Mouse (Mus musculus) C2C12 (cell line): ENCODE results near the gene Tmeff1. TPM values are rescaled to one million over a fixed set of nuclear protein-coding genes. Genes with fewer than 3 reads are reported as not detected.
A peak's percentile ranks its signal among the peaks of the same experiment; 100 is the strongest.

Source experiments
- H3K27me3 ChIP-seq: one replicate; pipeline ENCODE4 v1.6.1; 2011; ENCODE audit not compliant: control insufficient read depth, insufficient read depth, insufficient read length
- H3K36me3 ChIP-seq: one replicate; pipeline ENCODE4 v1.6.1; 2011; ENCODE audit not compliant: control insufficient read depth, insufficient read depth
- H3K4me3 ChIP-seq: one replicate; pipeline ENCODE4 v1.5.1; 2011; ENCODE audit warnings: mild to moderate bottlenecking, control low read depth; ENCODE audit not compliant: poor library complexity, insufficient read depth, severe bottlenecking
- H3K79me2 ChIP-seq: one replicate; pipeline ENCODE4 v1.6.1; 2011; ENCODE audit not compliant: control insufficient read depth, insufficient read depth
- H3K79me3 ChIP-seq: one replicate; pipeline ENCODE4 v1.6.1; 2011; ENCODE audit warnings: low read depth, control low read depth
- H3ac ChIP-seq: one replicate; pipeline ENCODE3; 2011; ENCODE audit warnings: low read depth; ENCODE audit not compliant: control insufficient read depth, insufficient read length
- CEBPB ChIP-seq: IDR thresholded peaks from one replicate; pipeline ENCODE4 v1.6.1; 2011; ENCODE audit warnings: low read depth, mild to moderate bottlenecking, control low read depth, moderate library complexity
- CTCF ChIP-seq: IDR thresholded peaks from one replicate; pipeline ENCODE4 v1.5.1; 2011; ENCODE audit not compliant: control insufficient read depth, insufficient read depth, insufficient read length
- FOSL1 ChIP-seq: IDR thresholded peaks from one replicate; pipeline ENCODE4 v1.8.0; 2011; ENCODE audit warnings: mild to moderate bottlenecking, low read length; ENCODE audit not compliant: poor library complexity, insufficient read depth, severe bottlenecking
- MAX ChIP-seq: IDR thresholded peaks from one replicate; pipeline ENCODE4 v1.6.1; 2011; ENCODE audit warnings: mild to moderate bottlenecking, control low read depth
- MYOD1 ChIP-seq: IDR thresholded peaks from one replicate; pipeline ENCODE4 v1.6.1; 2011; ENCODE audit warnings: low read depth; ENCODE audit not compliant: control insufficient read depth, insufficient read length
- MYOG ChIP-seq: IDR thresholded peaks from one replicate; pipeline ENCODE4 v1.6.1; 2011; ENCODE audit not compliant: control insufficient read depth, insufficient read length; ENCODE audit errors: extremely low read depth
- USF1 ChIP-seq: IDR thresholded peaks from one replicate; pipeline ENCODE4 v1.6.1; 2011; ENCODE audit warnings: low read depth, mild to moderate bottlenecking, control low read depth, moderate library complexity
- long read RNA-seq, 2 experiments: library from polyadenylated mRNA; unstranded; transcript quantifications; one replicate each; pipeline ENCODE4 v2.0.0; 2019 to 2020
- polyA plus RNA-seq: library from polyadenylated mRNA; unstranded; fragments of >200 nt; fragmentation: generic; extraction: Trizol; gene quantifications from one replicate; pipeline ENCODE4 v1.2.1, GENCODE M21; 2012; ENCODE audit warnings: missing spikeins

The Tmeff1 gene
- 22.7 TPM for polyA plus RNA-seq
- long read RNA-seq, experiment 1, partial matches to known transcripts, result 0 of 6 reads
- long read RNA-seq, experiment 1, other reads (novel, unspliced or antisense), result 5 of 6 reads
- long read RNA-seq, experiment 2, transcript Tmeff1-203 (10 exons, 1,426 nt), result major isoform, 5 of 14 reads
- long read RNA-seq, experiment 2, partial matches to known transcripts, result 2 of 14 reads
- long read RNA-seq, experiment 2, other reads (novel, unspliced or antisense), result 4 of 14 reads

GRCm38 (mm10) chr4:48584421-48585240, at the start of gene Tmeff1:
Gene Tmeff1, plus strand, starts transcription at chr4:48585174.
- H3ac ChIP-seq, result peak within 1 kb of the TSS; percentile 50
- H3K4me3 ChIP-seq, result peak within 1 kb of the TSS; percentile 56
- H3K27me3 ChIP-seq, result no peaks in the 10 kb centered on the region
- peaks cover 13% of the 10 kb centered on the region for H3K79me3 ChIP-seq
- no peaks in the 10 kb centered on the region for H3K36me3 ChIP-seq
- no peak for TF ChIP-seq MYOD1
- TF ChIP-seq MAX, result no peak
- no peak for TF ChIP-seq FOSL1
- no peak for TF ChIP-seq USF1
- no peak for TF ChIP-seq MYOG
- no peak for TF ChIP-seq CEBPB
- TF ChIP-seq CTCF, result no peak
- peaks cover 28% of the 10 kb centered on the region for H3K79me2 ChIP-seq

DNA sequence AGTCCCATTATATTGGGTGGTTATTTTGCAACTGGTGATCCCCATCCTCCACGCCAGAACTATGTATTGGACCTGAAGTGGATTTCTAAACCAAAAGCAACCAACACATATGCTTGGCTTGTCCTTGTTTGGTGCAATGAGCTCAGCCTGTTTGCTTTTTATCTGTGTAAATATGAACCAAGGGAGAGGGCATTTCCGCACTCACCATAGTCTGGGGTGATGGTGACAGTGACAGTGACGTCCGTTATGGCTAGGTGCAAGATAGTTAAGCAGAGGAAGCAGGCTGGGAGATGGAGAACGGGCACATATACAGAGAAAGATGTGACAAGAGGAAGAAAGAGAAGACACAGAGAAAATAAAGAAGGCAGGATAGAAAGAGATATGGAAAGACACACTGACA, 48.7 kb upstream of the Tmeff1 start:
- H3ac ChIP-seq, result no peak overlapping the region
- TF ChIP-seq MAX, result no peak
- TF ChIP-seq USF1, result no peak
- no peak for TF ChIP-seq CTCF
- no peak for TF ChIP-seq MYOD1
- TF ChIP-seq FOSL1, result no peak
- no peak for TF ChIP-seq MYOG
- no peak for TF ChIP-seq CEBPB
- peaks cover 16% of the 10 kb centered on the region for H3K79me2 ChIP-seq
- H3K4me3 ChIP-seq, result no peak overlapping the region
- H3K79me3 ChIP-seq, result peaks cover 7% of the 10 kb centered on the region
- no peaks in the 10 kb centered on the region for H3K36me3 ChIP-seq
- H3K27me3 ChIP-seq, result no peaks in the 10 kb centered on the region

DNA sequence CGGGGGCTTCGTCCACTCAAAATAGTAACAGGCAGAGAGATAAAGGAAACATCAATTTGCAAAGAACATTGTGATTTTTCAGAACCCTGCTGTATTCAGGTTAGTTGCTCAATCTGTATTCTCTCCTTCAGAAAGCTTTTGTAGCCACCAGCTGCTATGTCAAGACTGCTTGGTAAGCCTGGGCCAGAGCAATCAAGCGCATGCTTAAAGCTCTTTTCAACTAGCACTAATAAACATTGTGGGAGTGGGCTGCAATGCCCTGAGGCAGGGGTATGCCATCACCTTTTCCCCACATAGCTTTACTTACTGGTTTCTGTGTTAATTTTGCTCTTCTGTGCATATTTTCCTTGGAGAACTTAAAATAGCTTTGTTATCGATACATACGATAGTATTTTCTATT, 48.0 kb upstream of the Tmeff1 start:
- Histone ChIP-seq H3K36me3 (no peaks in the 10 kb centered on the region), H3ac (no peak overlapping the region), H3K4me3 (no peak overlapping the region), H3K27me3 (no peaks in the 10 kb centered on the region), H3K79me2 (peaks cover 24% of the 10 kb centered on the region), H3K79me3 (peaks cover 12% of the 10 kb centered on the region)
- TF ChIP-seq FOSL1 (no peak), MAX (no peak), MYOG (no peak), CEBPB (no peak), CTCF (no peak), MYOD1 (no peak), USF1 (no peak)

GRCm38 (mm10) chr4:48538581-48538980, 46.4 kb upstream of the Tmeff1 start:
- H3K79me3 ChIP-seq, result peaks cover 24% of the 10 kb centered on the region
- TF ChIP-seq CEBPB (no peak), USF1 (no peak), CTCF (no peak), MYOG (no peak), MYOD1 (no peak), MAX (no peak), FOSL1 (no peak)
- no peak overlapping the region for H3K4me3 ChIP-seq
- no peak overlapping the region for H3ac ChIP-seq
- peaks cover 39% of the 10 kb centered on the region for H3K79me2 ChIP-seq
- H3K36me3 ChIP-seq, result no peaks in the 10 kb centered on the region
- no peaks in the 10 kb centered on the region for H3K27me3 ChIP-seq

GRCm38 (mm10) chr4:48539841-48540575, 45.0 kb upstream of the Tmeff1 start, which contains the start of gene Msantd3:
Gene Msantd3, plus strand, starts transcription at chr4:48539935.
- peaks cover 53% of the 10 kb centered on the region for H3K79me2 ChIP-seq
- peaks cover 38% of the 10 kb centered on the region for H3K79me3 ChIP-seq
- H3K27me3 ChIP-seq, result no peaks in the 10 kb centered on the region
- H3ac ChIP-seq, result peak within 1 kb of the TSS; percentile 65
- H3K4me3 ChIP-seq, result peak within 1 kb of the TSS; percentile 58
- TF ChIP-seq USF1, result no peak
- TF ChIP-seq CTCF, result no peak
- TF ChIP-seq CEBPB, result no peak
- TF ChIP-seq MYOG, result no peak
- TF ChIP-seq MYOD1, result no peak
- TF ChIP-seq FOSL1, result no peak
- H3K36me3 ChIP-seq, result peaks cover 3% of the 10 kb centered on the region
